Mouse (Mus musculus) heart, adult 8-10 months (tissue): ENCODE results near the gene Rnf183. TPM values are rescaled to one million over a fixed set of nuclear protein-coding genes. Genes with fewer than 3 reads are reported as not detected.

Experiments used
- DNase-seq: peaks from one replicate; pipeline ENCODE4 v3.0.0; 2022; ENCODE audit warnings: low spot score
- total RNA-seq, 4 experiments: library from RNA; stranded (reverse); gene quantifications; 2 replicates each; pipeline ENCODE4 v1.2.4; 2022

The Rnf183 gene
- total RNA-seq, 4 experiments from 2014 or later, result not detected

DNA sequence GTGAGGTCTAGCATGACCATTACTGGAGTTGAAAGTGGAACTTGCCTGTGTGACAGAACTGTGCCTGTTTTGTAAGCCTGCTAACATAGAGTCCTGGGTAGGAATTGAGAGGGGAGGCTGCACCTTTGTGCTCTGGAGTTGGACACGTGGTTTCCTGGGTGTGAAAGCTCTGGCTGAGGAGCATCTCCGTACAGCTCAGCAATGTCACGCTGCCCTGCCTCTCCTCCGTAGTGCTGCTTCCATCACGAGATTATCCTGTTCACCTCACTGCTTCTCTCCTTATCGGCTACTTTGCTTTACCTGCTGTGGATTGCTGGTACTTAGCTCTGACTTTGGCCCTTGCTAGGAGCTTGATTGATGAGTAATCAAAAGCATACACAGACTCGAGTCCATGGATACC lies 51.3 kb downstream of the Rnf183 start:
- no peak for DNase-seq

DNA sequence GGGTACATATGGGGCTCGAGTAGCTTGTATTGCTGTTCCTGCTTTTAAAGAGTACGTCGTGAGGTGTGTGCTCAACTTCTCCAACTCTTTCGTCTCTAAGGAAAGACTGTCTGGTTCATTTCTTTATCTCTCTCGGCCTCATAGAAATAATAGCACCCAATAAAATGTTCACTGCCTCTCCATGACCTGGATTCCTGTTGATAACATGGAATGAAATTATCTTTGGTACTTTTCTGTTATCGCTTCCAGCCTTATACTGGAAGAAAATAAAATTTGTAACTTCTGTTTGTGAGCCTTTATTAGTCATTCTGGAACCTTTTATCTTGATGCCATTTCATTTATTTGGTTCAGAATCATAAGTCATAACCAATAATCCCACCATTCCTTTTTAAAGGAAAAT lies 51.8 kb downstream of the Rnf183 start:
- DNase-seq, result no peak

DNA sequence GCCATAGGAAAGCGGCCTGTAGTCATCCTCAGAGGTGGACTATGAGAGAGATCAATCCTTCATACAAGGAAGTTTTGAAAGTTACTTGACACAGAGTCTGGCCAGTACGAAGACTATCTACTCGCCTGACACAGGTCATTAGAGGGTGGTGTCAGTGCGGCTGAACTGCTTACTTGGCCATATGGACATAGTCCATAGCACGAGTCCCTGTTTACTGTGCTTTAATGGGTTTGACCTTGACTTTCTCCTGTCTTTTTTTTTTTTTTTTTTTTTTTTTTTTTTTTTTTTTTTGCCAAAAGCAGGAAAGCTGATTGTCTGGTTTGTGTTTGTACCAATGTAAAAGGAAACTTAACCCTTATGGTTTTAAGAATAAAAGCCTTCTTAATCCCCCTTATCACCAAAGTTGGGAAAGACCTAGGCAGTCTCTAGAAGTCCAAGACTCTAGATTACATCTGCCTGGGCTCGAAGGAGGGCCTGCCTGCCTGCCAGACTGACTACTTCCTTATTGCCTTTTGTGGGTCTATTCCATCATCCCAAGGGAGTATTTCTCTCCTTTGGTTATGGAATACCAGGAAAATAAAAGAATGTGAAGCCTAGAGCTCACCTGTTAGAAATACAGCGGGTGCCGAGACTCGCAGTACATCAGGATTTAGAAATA lies 55.2 kb downstream of the Rnf183 start:
- DNase-seq, result no peak

Other genes starting within 250 kb of the Rnf183 start
- gene Zfp37, start 204.2 kb downstream of the Rnf183 start, total RNA-seq, result 1 to 10 TPM; 1.1 to 1.9 (median 1.6) TPM
- gene Slc31a2, start 172.7 kb downstream of the Rnf183 start, total RNA-seq, result 10 to 100 TPM; 18.9 to 23.0 (median 21.1) TPM
- gene Fkbp15, start 74.7 kb downstream of the Rnf183 start, total RNA-seq, result 10 to 100 TPM; 18.1 to 22.2 (median 20.3) TPM
- 10 to 100 TPM; 14.2 to 18.2 (median 15.2) TPM for gene Slc31a1, start 74.5 kb downstream of the Rnf183 start, total RNA-seq
- 10 to 100 TPM; 43.2 to 50.7 (median 47.0) TPM for gene Cdc26, start 26.6 kb downstream of the Rnf183 start, total RNA-seq
- 10 to 100 TPM; 10.0 to 11.8 (median 10.3) TPM for gene Prpf4, start 26.5 kb downstream of the Rnf183 start, total RNA-seq
- under 1 TPM; 0.44 to 0.90 (median 0.61) TPM for gene Wdr31, start 35.6 kb upstream of the Rnf183 start, total RNA-seq
- under 1 TPM in 2 of 4 experiments, not detected in 2; 0.16 to 0.23 TPM for gene Bspry, start 44.8 kb upstream of the Rnf183 start, total RNA-seq
- 1 to 10 TPM; 4.7 to 6.9 (median 5.3) TPM for gene Hdhd3, start 68.2 kb upstream of the Rnf183 start, total RNA-seq
- gene Alad, start 84.7 kb upstream of the Rnf183 start, total RNA-seq, result 10 to 100 TPM; 71.0 to 88.7 (median 82.7) TPM
- gene Pole3, start 89.8 kb upstream of the Rnf183 start, total RNA-seq, result 10 to 100 TPM; 16.9 to 21.1 (median 17.9) TPM
- under 1 TPM in 1 of 4 experiments, not detected in 3; 0.16 TPM for gene 4933430I17Rik, start 90.1 kb upstream of the Rnf183 start, total RNA-seq
- 10 to 100 TPM; 25.6 to 34.3 (median 30.5) TPM for gene Rgs3, start 124.6 kb upstream of the Rnf183 start, total RNA-seq